Mouse (Mus musculus) C2C12 (cell line): ENCODE results near the gene Smpdl3a. TPM values are rescaled to one million over a fixed set of nuclear protein-coding genes. Genes with fewer than 3 reads are reported as not detected.

Experiments used
- H3K27me3 ChIP-seq: one replicate; pipeline ENCODE4 v1.6.1; 2011; ENCODE audit not compliant: control insufficient read depth, insufficient read depth, insufficient read length
- H3K36me3 ChIP-seq: one replicate; pipeline ENCODE4 v1.6.1; 2011; ENCODE audit not compliant: control insufficient read depth, insufficient read depth
- H3K4me3 ChIP-seq: one replicate; pipeline ENCODE4 v1.5.1; 2011; ENCODE audit warnings: mild to moderate bottlenecking, control low read depth; ENCODE audit not compliant: poor library complexity, insufficient read depth, severe bottlenecking
- H3K79me2 ChIP-seq: one replicate; pipeline ENCODE4 v1.6.1; 2011; ENCODE audit not compliant: control insufficient read depth, insufficient read depth
- H3K79me3 ChIP-seq: one replicate; pipeline ENCODE4 v1.6.1; 2011; ENCODE audit warnings: low read depth, control low read depth
- H3ac ChIP-seq: one replicate; pipeline ENCODE3; 2011; ENCODE audit warnings: low read depth; ENCODE audit not compliant: control insufficient read depth, insufficient read length
- CEBPB ChIP-seq: IDR thresholded peaks from one replicate; pipeline ENCODE4 v1.6.1; 2011; ENCODE audit warnings: low read depth, mild to moderate bottlenecking, control low read depth, moderate library complexity
- CTCF ChIP-seq: IDR thresholded peaks from one replicate; pipeline ENCODE4 v1.5.1; 2011; ENCODE audit not compliant: control insufficient read depth, insufficient read depth, insufficient read length
- FOSL1 ChIP-seq: IDR thresholded peaks from one replicate; pipeline ENCODE4 v1.8.0; 2011; ENCODE audit warnings: mild to moderate bottlenecking, low read length; ENCODE audit not compliant: poor library complexity, insufficient read depth, severe bottlenecking
- MAX ChIP-seq: IDR thresholded peaks from one replicate; pipeline ENCODE4 v1.6.1; 2011; ENCODE audit warnings: mild to moderate bottlenecking, control low read depth
- MYOD1 ChIP-seq: IDR thresholded peaks from one replicate; pipeline ENCODE4 v1.6.1; 2011; ENCODE audit warnings: low read depth; ENCODE audit not compliant: control insufficient read depth, insufficient read length
- MYOG ChIP-seq: IDR thresholded peaks from one replicate; pipeline ENCODE4 v1.6.1; 2011; ENCODE audit not compliant: control insufficient read depth, insufficient read length; ENCODE audit errors: extremely low read depth
- USF1 ChIP-seq: IDR thresholded peaks from one replicate; pipeline ENCODE4 v1.6.1; 2011; ENCODE audit warnings: low read depth, mild to moderate bottlenecking, control low read depth, moderate library complexity
- polyA plus RNA-seq: library from polyadenylated mRNA; unstranded; fragments of >200 nt; fragmentation: generic; extraction: Trizol; gene quantifications from one replicate; pipeline ENCODE4 v1.2.1, GENCODE M21; 2012; ENCODE audit warnings: missing spikeins

The Smpdl3a gene
- polyA plus RNA-seq, 1 experiment = 3.8 TPM

- TF ChIP-seq USF1 = no peak
- Histone ChIP-seq H3K79me3 (no peaks in the 10 kb centered on the region), H3K4me3 (no peak overlapping the region), H3K36me3 (no peaks in the 10 kb centered on the region), H3K27me3 (no peaks in the 10 kb centered on the region), H3K79me2 (no peaks in the 10 kb centered on the region), H3ac (no peak overlapping the region)
Observed at GRCm38 (mm10) chr10:57785552-57785951, 8.6 kb upstream of the Smpdl3a start.

GRCm38 (mm10) chr10:57792957-57793356 is 1.2 kb upstream of the Smpdl3a start:
- Histone ChIP-seq H3K79me2 (no peaks in the 10 kb centered on the region), H3ac (no peak overlapping the region), H3K27me3 (no peaks in the 10 kb centered on the region), H3K4me3 (no peak overlapping the region), H3K36me3 (no peaks in the 10 kb centered on the region), H3K79me3 (no peaks in the 10 kb centered on the region)
- TF ChIP-seq CEBPB = no peak
- TF ChIP-seq MYOD1 = no peak
- no peak for TF ChIP-seq FOSL1

GRCm38 (mm10) chr10:57794491-57795461 is 641 bp downstream of the Smpdl3a start:
- H3ac ChIP-seq = peak overlapping the region; percentile 48
- no peaks in the 10 kb centered on the region for H3K79me2 ChIP-seq
- H3K27me3 ChIP-seq = no peaks in the 10 kb centered on the region
- H3K79me3 ChIP-seq = no peaks in the 10 kb centered on the region
- no peak overlapping the region for H3K4me3 ChIP-seq
- H3K36me3 ChIP-seq = no peaks in the 10 kb centered on the region
- no peak for TF ChIP-seq FOSL1
- TF ChIP-seq MYOD1 = no peak
- TF ChIP-seq MAX = no peak
- no peak for TF ChIP-seq CTCF
- no peak for TF ChIP-seq MYOG
- no peak for TF ChIP-seq CEBPB
- TF ChIP-seq USF1 = no peak

GRCm38 (mm10) chr10:57795542-57795941 is 1.4 kb downstream of the Smpdl3a start:
- Histone ChIP-seq H3K4me3 (no peak overlapping the region), H3K79me3 (no peaks in the 10 kb centered on the region), H3ac (no peak overlapping the region), H3K36me3 (no peaks in the 10 kb centered on the region), H3K27me3 (no peaks in the 10 kb centered on the region), H3K79me2 (no peaks in the 10 kb centered on the region)
- no peak for TF ChIP-seq FOSL1

- Histone ChIP-seq H3K79me3 (no peaks in the 10 kb centered on the region), H3ac (no peak overlapping the region), H3K36me3 (no peaks in the 10 kb centered on the region), H3K79me2 (no peaks in the 10 kb centered on the region), H3K4me3 (no peak overlapping the region), H3K27me3 (no peaks in the 10 kb centered on the region)
- no peak for TF ChIP-seq FOSL1
- no peak for TF ChIP-seq USF1
- TF ChIP-seq CTCF = no peak
- TF ChIP-seq MYOG = no peak
- TF ChIP-seq MAX = no peak
- no peak for TF ChIP-seq MYOD1
Observed at GRCm38 (mm10) chr10:57796057-57796456, 1.9 kb downstream of the Smpdl3a start.

GRCm38 (mm10) chr10:57799486-57799885 is 5.4 kb downstream of the Smpdl3a start:
- H3K79me2 ChIP-seq = no peaks in the 10 kb centered on the region
- no peaks in the 10 kb centered on the region for H3K36me3 ChIP-seq
- H3K4me3 ChIP-seq = no peak overlapping the region
- TF ChIP-seq MYOG (no peak), MAX (no peak), CEBPB (no peak), MYOD1 (no peak), USF1 (no peak), FOSL1 (no peak), CTCF (no peak)
- H3ac ChIP-seq = no peak overlapping the region
- H3K27me3 ChIP-seq = no peaks in the 10 kb centered on the region
- H3K79me3 ChIP-seq = no peaks in the 10 kb centered on the region
